Mouse (Mus musculus) hindbrain, embryonic 14.5 days (tissue): Measurements from ENCODE around the gene Ttll11. TPM values are rescaled to one million over a fixed set of nuclear protein-coding genes. Genes with fewer than 3 reads are reported as not detected.
A peak's percentile ranks its signal among the peaks of the same experiment; 100 is the strongest.

Experiments
- ATAC-seq: fragments of 200-750 bp; cut with Nextera tagmentation; 2 replicates; pipeline ENCODE4 v1.8.0; 2017; ENCODE audit warnings: moderate number of reproducible peaks, mild to moderate bottlenecking, moderate TSS enrichment, moderate library complexity; ENCODE audit not compliant: low FRiP score
- DNase-seq: peaks from one replicate; pipeline ENCODE4 v3.0.0-alpha.2; 2015; ENCODE audit warnings: low spot score
- H3K27ac ChIP-seq: fragments of 300-500 bp; sonication (generic); 2 replicates; pipeline ENCODE4 v1.5.1; 2014; ENCODE audit warnings: mild to moderate bottlenecking, moderate library complexity
- H3K27me3 ChIP-seq: fragments of 300-500 bp; sonication (generic); 2 replicates; pipeline ENCODE4 v1.6.1; 2014; ENCODE audit warnings: mild to moderate bottlenecking, low read length, mixed read lengths; ENCODE audit not compliant: control insufficient read depth, insufficient read depth
- H3K36me3 ChIP-seq: fragments of 300-500 bp; sonication (generic); replicated peaks from 2 replicates; pipeline ENCODE4 v1.6.1; 2014; ENCODE audit not compliant: control insufficient read depth, insufficient read depth
- H3K4me1 ChIP-seq: fragments of 300-500 bp; sonication (generic); replicated peaks from 2 replicates; pipeline ENCODE4 v1.6.1; 2014; ENCODE audit warnings: antibody characterized with exemption, low read length, mixed read lengths; ENCODE audit not compliant: control insufficient read depth, insufficient read depth
- H3K4me2 ChIP-seq: fragments of 300-500 bp; sonication (generic); replicated peaks from 2 replicates; pipeline ENCODE4 v1.6.1; 2014; ENCODE audit warnings: mild to moderate bottlenecking, moderate library complexity
- H3K4me3 ChIP-seq: fragments of 300-500 bp; sonication (generic); replicated peaks from 2 replicates; pipeline ENCODE4 v1.5.1; 2014; ENCODE audit warnings: mild to moderate bottlenecking, low read length
- H3K9ac ChIP-seq: fragments of 300-500 bp; sonication (generic); 2 replicates; pipeline ENCODE4 v1.6.1; 2014
- H3K9me3 ChIP-seq: fragments of 300-500 bp; sonication (generic); 2 replicates; pipeline ENCODE4 v1.6.1; 2016; ENCODE audit warnings: low read length; ENCODE audit not compliant: control insufficient read depth
- WGBS: fragments of 180-500 bp; shearing (Covaris S2); extraction: QIAGEN DNeasy Blood & Tissue Kit; methylation state at CpG from one replicate; pipeline ENCODE4 v1.1.7; 2014; 5-methylcytosine and 5-hydroxymethylcytosine counted together
- polyA plus RNA-seq: library from polyadenylated mRNA; unstranded; fragments of >200 nt; fragmentation: Nextera tagmentation; extraction: Ambion mirVana; gene quantifications from 2 replicates; pipeline ENCODE4 v1.2.1, GENCODE M21; 2014

The Ttll11 gene
- polyA plus RNA-seq, 1 experiment from 2014 or later: 6.6 TPM

GRCm38 (mm10) chr2:35858281-35858680 lies 121.4 kb downstream of the Ttll11 start:
- ATAC-seq: no peak

GRCm38 (mm10) chr2:35856901-35857300 lies 122.8 kb downstream of the Ttll11 start:
- Histone ChIP-seq H3K9ac (no peak overlapping the region), H3K9me3 (no peaks in the 10 kb centered on the region), H3K27ac (no peak overlapping the region), H3K4me2 (no peak overlapping the region), H3K4me1 (peaks cover 14% of the 10 kb centered on the region), H3K27me3 (no peaks in the 10 kb centered on the region), H3K4me3 (no peak overlapping the region), H3K36me3 (no peaks in the 10 kb centered on the region)
- ATAC-seq (no peak), DNase-seq (no peak)
- 89% methylated on average over 2 of the region's 2 CpGs for WGBS

More at GRCm38 (mm10) chr2:35858281-35858680, 121.4 kb downstream of the Ttll11 start:
- Histone ChIP-seq H3K4me2 (no peak overlapping the region), H3K9me3 (no peaks in the 10 kb centered on the region), H3K36me3 (no peaks in the 10 kb centered on the region), H3K4me3 (no peak overlapping the region), H3K4me1 (peaks cover 13% of the 10 kb centered on the region), H3K27ac (no peak overlapping the region), H3K27me3 (no peaks in the 10 kb centered on the region), H3K9ac (no peak overlapping the region)
- no peak for DNase-seq
- 78% methylated on average over 6 of the region's 6 CpGs for WGBS

GRCm38 (mm10) chr2:35854877-35855276 lies 124.8 kb downstream of the Ttll11 start:
- Histone ChIP-seq H3K4me2 (no peak overlapping the region), H3K27me3 (no peaks in the 10 kb centered on the region), H3K4me3 (no peak overlapping the region), H3K36me3 (no peaks in the 10 kb centered on the region), H3K27ac (no peak overlapping the region), H3K9ac (no peak overlapping the region), H3K4me1 (peaks cover 18% of the 10 kb centered on the region), H3K9me3 (no peaks in the 10 kb centered on the region)
- ATAC-seq (no peak), DNase-seq (no peak)
- 45% methylated on average over 5 of the region's 5 CpGs for WGBS

- H3K4me2 ChIP-seq: no peak overlapping the region
- H3K9me3 ChIP-seq: no peaks in the 10 kb centered on the region
- ATAC-seq (no peak), DNase-seq (no peak)
- no peaks in the 10 kb centered on the region for H3K36me3 ChIP-seq
- no peak overlapping the region for H3K27ac ChIP-seq
- H3K4me1 ChIP-seq: peaks cover 16% of the 10 kb centered on the region
- no peaks in the 10 kb centered on the region for H3K27me3 ChIP-seq
- no peak overlapping the region for H3K9ac ChIP-seq
- WGBS: 62% methylated on average over 4 of the region's 4 CpGs
- H3K4me3 ChIP-seq: no peak overlapping the region
Observed at GRCm38 (mm10) chr2:35852971-35853370, 126.7 kb downstream of the Ttll11 start.

GRCm38 (mm10) chr2:35852164-35852509 lies 127.6 kb downstream of the Ttll11 start:
- no peak for ATAC-seq
- Histone ChIP-seq H3K4me3 (no peak overlapping the region), H3K27ac (peak overlapping the region; percentile 27; the same call in 1 of the 2 replicates), H3K4me2 (no peak overlapping the region), H3K9ac (no peak overlapping the region), H3K36me3 (no peaks in the 10 kb centered on the region), H3K27me3 (no peaks in the 10 kb centered on the region), H3K9me3 (no peaks in the 10 kb centered on the region), H3K4me1 (peaks cover 16% of the 10 kb centered on the region)
- WGBS: 66% methylated on average over 3 of the region's 3 CpGs
- DNase-seq: no peak

- Histone ChIP-seq H3K27ac (peak overlapping the region; percentile 52; the same call in 1 of the 2 replicates), H3K36me3 (no peaks in the 10 kb centered on the region), H3K4me3 (no peak overlapping the region), H3K27me3 (no peaks in the 10 kb centered on the region), H3K4me2 (no peak overlapping the region), H3K9me3 (no peaks in the 10 kb centered on the region), H3K9ac (no peak overlapping the region), H3K4me1 (peaks cover 16% of the 10 kb centered on the region)
- ATAC-seq: no peak
- WGBS: 45% methylated on average over 17 of the region's 17 CpGs
- no peak for DNase-seq
Observed at GRCm38 (mm10) chr2:35851420-35852163, 128.1 kb downstream of the Ttll11 start.

- no peak overlapping the region for H3K4me3 ChIP-seq
- H3K36me3 ChIP-seq: no peaks in the 10 kb centered on the region
- no peak overlapping the region for H3K27ac ChIP-seq
- no peak overlapping the region for H3K4me2 ChIP-seq
- H3K27me3 ChIP-seq: no peaks in the 10 kb centered on the region
- no peak for DNase-seq
- peaks cover 25% of the 10 kb centered on the region for H3K4me1 ChIP-seq
- peak; percentile 53; the same call in 1 of the 2 replicates for ATAC-seq
- WGBS: 46% methylated on average over 10 of the region's 10 CpGs
- no peaks in the 10 kb centered on the region for H3K9me3 ChIP-seq
- no peak overlapping the region for H3K9ac ChIP-seq
Observed at GRCm38 (mm10) chr2:35849632-35850230, 130.0 kb downstream of the Ttll11 start.

- H3K9ac ChIP-seq: no peak overlapping the region
- no peak overlapping the region for H3K4me2 ChIP-seq
- 33% methylated on average over 11 of the region's 11 CpGs for WGBS
- H3K27ac ChIP-seq: no peak overlapping the region; the same call in 1 of the 2 replicates
- H3K4me3 ChIP-seq: no peak overlapping the region
- H3K9me3 ChIP-seq: no peaks in the 10 kb centered on the region
- no peaks in the 10 kb centered on the region for H3K36me3 ChIP-seq
- H3K4me1 ChIP-seq: peaks cover 18% of the 10 kb centered on the region
- no peak for ATAC-seq
- no peak for DNase-seq
- no peaks in the 10 kb centered on the region for H3K27me3 ChIP-seq
Observed at GRCm38 (mm10) chr2:35845611-35846504, 133.9 kb downstream of the Ttll11 start.
